Mouse (Mus musculus) limb, embryonic 15.5 days (tissue): ENCODE data around the gene Gp2. TPM values are rescaled to one million over a fixed set of nuclear protein-coding genes. Genes with fewer than 3 reads are reported as not detected.

Source experiments
- ATAC-seq: fragments of 200-750 bp; cut with Nextera tagmentation; 2 replicates; pipeline ENCODE4 v1.8.0; 2017; ENCODE audit warnings: low read depth, moderate TSS enrichment; ENCODE audit not compliant: insufficient number of reproducible peaks, low FRiP score, low TSS enrichment
- H3K27ac ChIP-seq: fragments of 300-500 bp; sonication (generic); 2 replicates; pipeline ENCODE4 v1.5.1; 2015; ENCODE audit warnings: moderate library complexity, mild to moderate bottlenecking, inconsistent platforms
- H3K27me3 ChIP-seq: fragments of 300-500 bp; sonication (generic); 2 replicates; pipeline ENCODE4 v1.6.1; 2015; ENCODE audit warnings: inconsistent platforms
- H3K36me3 ChIP-seq: fragments of 300-500 bp; sonication (generic); 2 replicates; pipeline ENCODE4 v1.6.1; 2015; ENCODE audit warnings: inconsistent platforms
- H3K4me1 ChIP-seq: fragments of 300-500 bp; sonication (generic); 2 replicates; pipeline ENCODE4 v1.6.1; 2015; ENCODE audit warnings: inconsistent platforms
- H3K4me2 ChIP-seq: fragments of 300-500 bp; sonication (generic); 2 replicates; pipeline ENCODE4 v1.6.1; 2015; ENCODE audit warnings: mild to moderate bottlenecking, inconsistent platforms
- H3K4me3 ChIP-seq: fragments of 300-500 bp; sonication (generic); 2 replicates; pipeline ENCODE4 v1.5.1; 2015; ENCODE audit warnings: mild to moderate bottlenecking, inconsistent platforms
- H3K9ac ChIP-seq: fragments of 300-500 bp; sonication (generic); 2 replicates; pipeline ENCODE4 v1.6.1; 2015; ENCODE audit warnings: inconsistent platforms
- H3K9me3 ChIP-seq: fragments of 300-500 bp; sonication (generic); 2 replicates; pipeline ENCODE4 v1.6.1; 2016; ENCODE audit warnings: inconsistent platforms
- WGBS: fragments of 180-500 bp; shearing (Covaris S2); methylation state at CpG from one replicate; pipeline ENCODE4 v1.1.7; 2015; 5-methylcytosine and 5-hydroxymethylcytosine counted together
- polyA plus RNA-seq: library from polyadenylated mRNA; unstranded; fragments of >200 nt; fragmentation: Nextera tagmentation; extraction: Ambion mirVana; gene quantifications from 2 replicates; pipeline ENCODE4 v1.2.1, GENCODE M21; 2015

Gp2 gene
- polyA plus RNA-seq, result not detected in 2 replicates

DNA sequence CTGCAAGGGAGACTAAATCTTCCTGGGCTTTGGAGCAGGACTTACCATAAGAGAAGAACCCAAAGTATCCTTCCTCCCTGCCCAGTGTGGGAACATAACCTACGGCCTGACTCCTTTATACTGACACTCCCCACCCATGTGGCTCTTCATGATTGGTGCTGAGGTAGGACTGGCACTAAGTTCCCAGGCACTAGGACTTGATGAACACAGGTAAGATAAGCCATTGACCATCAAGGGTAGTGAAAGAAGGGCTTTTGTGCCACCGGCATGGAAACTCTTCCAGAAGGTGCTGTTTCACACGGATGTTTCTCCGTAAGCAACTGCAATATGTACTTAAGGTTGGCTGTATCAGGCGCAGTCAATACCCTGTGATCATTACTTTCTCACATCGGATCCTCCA, at the start of gene Gp2:
Gene Gp2, minus strand, starts transcription at position 101 of the 400 bp plus-strand sequence.
- Histone ChIP-seq H3K9me3 (no peaks in the 10 kb centered on the region), H3K9ac (no peak within 1 kb of the TSS), H3K36me3 (no peaks in the 10 kb centered on the region), H3K27me3 (no peaks in the 10 kb centered on the region), H3K4me1 (no peaks in the 10 kb centered on the region), H3K4me2 (no peak within 1 kb of the TSS), H3K27ac (no peak within 1 kb of the TSS), H3K4me3 (no peak within 1 kb of the TSS)
- WGBS, result 92% methylated on average over 6 of the region's 6 CpGs
- ATAC-seq, result no peak

DNA sequence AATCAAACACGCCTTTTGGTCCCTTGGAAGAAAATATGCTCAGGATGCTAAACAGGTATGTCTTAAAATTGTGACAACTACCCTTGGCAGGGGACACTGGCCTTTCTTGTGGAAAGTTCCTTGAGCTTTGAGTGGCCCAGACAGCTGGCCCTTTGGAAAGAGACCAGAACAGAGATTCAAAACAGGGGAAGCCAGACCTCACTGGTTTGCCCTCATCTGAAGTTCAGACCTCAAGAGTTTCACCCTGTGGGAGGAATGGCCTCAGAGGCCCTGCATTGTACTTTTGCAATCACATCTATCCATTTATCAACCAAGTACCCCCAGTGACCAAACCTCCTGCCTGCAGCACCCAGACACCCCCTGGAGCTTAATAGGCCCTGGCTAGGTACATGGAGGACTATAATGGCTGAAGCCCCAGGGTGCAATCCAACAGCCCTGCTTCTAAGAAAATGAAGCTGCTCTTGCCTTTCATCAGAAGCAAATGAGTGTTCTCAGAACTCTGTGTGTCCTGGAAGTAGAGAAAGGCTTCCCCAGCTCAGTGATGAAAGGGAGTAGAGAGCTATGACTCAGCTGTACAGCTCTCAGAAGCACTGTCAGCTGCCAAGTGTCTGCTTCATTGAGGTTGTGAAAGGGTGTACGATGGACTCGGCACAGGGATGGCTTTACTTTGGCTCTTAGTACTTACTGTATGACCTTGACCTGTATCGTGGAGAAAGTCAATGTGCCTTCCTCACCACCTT, 31.1 kb upstream of the Gp2 start:
- H3K4me2 ChIP-seq, result no peak overlapping the region
- no peak overlapping the region for H3K9ac ChIP-seq
- no peaks in the 10 kb centered on the region for H3K4me1 ChIP-seq
- no peak overlapping the region for H3K27ac ChIP-seq
- H3K4me3 ChIP-seq, result no peak overlapping the region
- ATAC-seq, result no peak
- no peaks in the 10 kb centered on the region for H3K27me3 ChIP-seq
- no peaks in the 10 kb centered on the region for H3K9me3 ChIP-seq
- H3K36me3 ChIP-seq, result no peaks in the 10 kb centered on the region
- WGBS, result 85% methylated on average over 4 of the region's 4 CpGs

DNA sequence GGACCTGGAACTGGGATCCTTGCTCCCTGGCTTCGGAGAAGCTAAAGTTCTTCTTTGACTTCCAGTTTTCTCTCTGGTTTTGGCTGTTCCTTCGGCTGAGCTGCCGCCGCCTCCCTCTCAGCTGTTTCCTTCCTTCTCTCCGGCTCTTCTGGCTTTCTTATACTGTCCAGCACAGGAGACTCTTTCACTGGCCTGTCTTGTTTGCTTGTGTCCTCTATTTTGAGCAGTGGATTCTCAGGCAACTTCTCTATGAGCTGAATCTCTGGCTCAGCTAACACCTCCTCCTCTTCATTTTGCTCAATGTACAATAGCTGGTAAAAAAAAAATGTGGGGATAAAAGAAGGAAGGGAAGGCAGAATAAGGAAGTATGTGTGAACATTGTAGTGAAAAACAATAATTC, 27.6 kb upstream of the Gp2 start:
- Histone ChIP-seq H3K27me3 (no peaks in the 10 kb centered on the region), H3K4me1 (no peaks in the 10 kb centered on the region), H3K27ac (no peak overlapping the region), H3K36me3 (no peaks in the 10 kb centered on the region), H3K9me3 (no peaks in the 10 kb centered on the region), H3K9ac (no peak overlapping the region), H3K4me3 (no peak overlapping the region), H3K4me2 (no peak overlapping the region)
- no peak for ATAC-seq
- 88% methylated on average over 5 of the region's 5 CpGs for WGBS

DNA sequence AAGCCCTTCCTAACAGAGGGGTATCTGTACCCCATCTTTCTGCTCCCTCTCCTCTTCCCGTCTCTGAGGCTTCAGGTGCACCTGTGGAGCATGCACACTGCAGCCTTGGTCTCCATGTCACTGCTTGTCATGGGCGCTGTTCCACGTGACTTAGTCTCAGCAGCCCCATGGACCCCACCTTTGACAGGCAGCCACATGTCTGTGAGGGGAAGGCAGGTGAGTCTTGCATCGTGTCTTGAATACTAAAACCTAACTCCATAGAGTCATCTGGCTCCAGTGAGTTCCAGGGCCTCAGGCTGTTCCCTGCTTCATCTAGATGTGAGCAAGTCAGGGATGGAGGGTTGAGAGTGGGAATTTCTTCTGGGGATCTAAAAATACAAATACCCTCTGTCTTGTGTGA, 25.1 kb upstream of the Gp2 start:
- Histone ChIP-seq H3K9me3 (no peaks in the 10 kb centered on the region), H3K36me3 (no peaks in the 10 kb centered on the region), H3K9ac (no peak overlapping the region), H3K4me2 (no peak overlapping the region), H3K27me3 (no peaks in the 10 kb centered on the region), H3K27ac (no peak overlapping the region), H3K4me3 (no peak overlapping the region), H3K4me1 (no peaks in the 10 kb centered on the region)
- ATAC-seq, result no peak
- WGBS, result 69% methylated on average over 4 of the region's 4 CpGs

DNA sequence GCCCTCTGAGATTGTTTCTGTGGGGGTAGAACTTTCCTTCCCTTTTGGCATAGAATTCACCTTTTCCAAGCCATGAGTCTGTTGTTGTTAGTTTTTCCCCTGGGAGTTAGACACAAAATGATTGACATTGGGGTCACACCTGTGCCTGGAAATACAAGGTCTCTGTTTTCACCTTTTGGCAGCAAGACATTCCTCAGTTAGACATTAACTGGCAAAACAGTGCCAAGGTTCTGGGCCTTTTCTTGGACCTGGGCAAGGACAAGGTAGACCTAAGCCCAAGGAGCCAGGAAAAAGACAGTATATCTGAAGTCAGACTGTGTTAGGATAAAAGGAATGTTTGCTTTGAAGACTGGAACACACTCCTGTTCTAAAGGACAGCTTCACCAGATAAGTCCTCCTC, 20.2 kb upstream of the Gp2 start, which contains the start of gene Umod:
Gene Umod, minus strand, starts transcription at position 27 of the 400 bp plus-strand sequence.
- H3K4me1 ChIP-seq, result no peaks in the 10 kb centered on the region
- no peaks in the 10 kb centered on the region for H3K36me3 ChIP-seq
- no peaks in the 10 kb centered on the region for H3K27me3 ChIP-seq
- H3K9me3 ChIP-seq, result no peaks in the 10 kb centered on the region
- H3K27ac ChIP-seq, result no peak within 1 kb of the TSS
- H3K4me3 ChIP-seq, result no peak within 1 kb of the TSS
- H3K4me2 ChIP-seq, result no peak within 1 kb of the TSS
- no peak for ATAC-seq
- H3K9ac ChIP-seq, result no peak within 1 kb of the TSS

DNA sequence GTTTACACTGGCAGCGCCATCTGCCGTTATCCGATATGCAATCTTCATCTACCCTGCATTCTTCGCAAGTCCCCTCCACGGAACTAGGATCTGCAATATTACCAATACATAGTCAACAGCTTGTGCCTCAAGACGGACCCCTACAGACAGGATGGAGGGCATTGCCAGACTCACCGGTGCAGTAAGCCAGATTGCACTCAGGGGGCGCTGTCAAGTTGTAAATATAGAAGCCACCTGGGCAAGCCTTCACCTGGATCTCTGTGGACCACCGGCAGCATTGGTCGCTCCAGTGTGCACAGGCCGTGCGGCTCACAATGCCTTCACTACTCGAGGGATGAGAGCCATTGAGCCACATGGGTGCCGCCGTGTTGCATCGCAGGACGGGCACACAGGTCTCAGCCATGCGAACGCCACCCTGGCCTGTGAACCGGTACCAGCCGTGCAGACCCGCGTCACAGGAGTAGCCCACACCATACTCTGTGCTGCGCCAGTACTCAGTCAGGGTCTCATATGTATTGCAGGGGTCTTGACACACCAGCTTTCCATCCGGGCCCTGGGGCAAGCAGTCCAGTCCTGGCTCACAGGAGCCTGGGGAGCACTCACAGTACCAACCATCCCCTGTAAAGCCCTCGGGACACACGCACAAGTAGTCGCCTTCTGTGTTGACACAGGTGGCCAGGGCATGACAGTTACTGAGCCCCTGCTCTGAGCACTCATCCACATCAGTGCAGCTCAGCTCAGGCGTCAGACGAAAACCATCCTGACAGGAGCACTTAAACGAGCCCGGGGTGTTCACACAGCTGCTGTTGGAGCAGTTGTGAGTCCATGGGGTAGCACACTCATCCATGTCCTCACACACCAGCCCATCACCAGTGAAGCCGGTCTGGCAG, 17.7 kb upstream of the Gp2 start:
- Histone ChIP-seq H3K27ac (no peak overlapping the region), H3K4me2 (no peak overlapping the region), H3K9me3 (no peaks in the 10 kb centered on the region), H3K9ac (no peak overlapping the region), H3K4me3 (no peak overlapping the region), H3K36me3 (no peaks in the 10 kb centered on the region), H3K27me3 (no peaks in the 10 kb centered on the region), H3K4me1 (no peaks in the 10 kb centered on the region)
- 77% methylated on average over 33 of the region's 33 CpGs for WGBS
- peak; percentile 59; the same call in 1 of the 2 replicates for ATAC-seq

DNA sequence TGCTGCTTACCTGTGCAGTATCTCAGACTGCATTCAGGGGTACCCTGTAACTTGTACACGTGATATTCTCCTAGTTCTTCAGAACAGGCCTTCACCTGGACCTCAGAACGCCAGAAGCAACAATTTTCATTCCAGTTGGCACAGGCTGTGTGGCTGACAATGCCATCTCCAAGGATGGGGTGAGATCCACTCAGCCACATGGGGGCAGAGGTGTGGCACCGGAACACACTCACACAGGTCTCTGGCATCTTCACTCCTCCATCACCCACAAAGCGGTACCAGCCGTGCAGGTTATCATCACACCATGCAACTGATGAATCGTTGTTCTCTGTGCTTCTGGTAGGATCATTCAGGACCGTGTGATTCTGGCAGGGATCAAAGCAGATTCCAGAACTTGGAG, 4.9 kb downstream of the Gp2 start:
- ATAC-seq, result no peak
- H3K4me1 ChIP-seq, result no peaks in the 10 kb centered on the region
- no peak overlapping the region for H3K9ac ChIP-seq
- no peaks in the 10 kb centered on the region for H3K27me3 ChIP-seq
- H3K4me3 ChIP-seq, result no peak overlapping the region
- H3K4me2 ChIP-seq, result no peak overlapping the region
- WGBS, result 76% methylated on average over 7 of the region's 7 CpGs
- no peaks in the 10 kb centered on the region for H3K9me3 ChIP-seq
- no peaks in the 10 kb centered on the region for H3K36me3 ChIP-seq
- H3K27ac ChIP-seq, result no peak overlapping the region

DNA sequence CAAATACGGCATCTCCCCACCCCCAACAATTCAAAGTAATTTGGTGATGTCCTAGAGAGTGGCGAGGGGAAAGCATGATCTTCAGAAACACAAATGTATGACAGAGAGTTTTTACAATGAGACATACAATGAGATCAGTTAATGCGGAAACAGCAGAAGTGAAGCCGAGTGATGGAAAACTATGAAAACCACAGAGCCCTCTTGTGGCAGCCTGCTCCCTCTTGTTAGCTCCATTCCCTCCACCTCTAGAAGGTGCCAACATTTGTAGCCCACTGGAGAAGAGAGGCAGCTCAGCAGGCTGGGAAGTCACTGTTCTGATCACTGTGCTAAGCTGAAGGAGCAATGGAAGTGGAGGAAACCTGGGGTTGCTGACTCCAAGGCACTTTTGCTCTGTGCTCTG, 15.2 kb downstream of the Gp2 start:
- H3K9ac ChIP-seq, result no peak overlapping the region
- H3K36me3 ChIP-seq, result no peaks in the 10 kb centered on the region
- H3K4me2 ChIP-seq, result no peak overlapping the region
- no peak overlapping the region for H3K4me3 ChIP-seq
- H3K27me3 ChIP-seq, result no peaks in the 10 kb centered on the region
- H3K4me1 ChIP-seq, result no peaks in the 10 kb centered on the region
- ATAC-seq, result no peak
- no peak overlapping the region for H3K27ac ChIP-seq
- 72% methylated on average over 4 of the region's 4 CpGs for WGBS
- H3K9me3 ChIP-seq, result no peaks in the 10 kb centered on the region

DNA sequence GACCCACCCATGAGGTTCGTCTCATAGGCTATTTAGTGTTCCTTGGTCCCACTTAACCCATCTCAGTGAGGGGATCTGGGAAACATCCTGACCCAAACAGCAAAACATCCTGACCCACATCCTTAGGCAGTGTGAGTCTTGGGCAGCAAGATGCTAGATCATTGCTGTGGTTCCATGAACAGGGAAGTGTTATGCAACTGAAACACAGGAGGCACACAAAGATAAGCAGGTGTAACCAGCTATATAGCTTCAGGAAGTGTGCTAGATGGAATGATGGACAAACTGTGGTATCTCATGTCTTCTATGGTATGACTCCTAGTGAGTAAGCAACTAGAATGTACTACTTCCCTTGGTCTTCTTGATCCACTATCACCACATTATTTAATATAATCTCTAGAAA, 17.1 kb downstream of the Gp2 start:
- H3K9ac ChIP-seq, result no peak overlapping the region
- WGBS, result 71% methylated on average over 1 of the region's 1 CpGs
- no peaks in the 10 kb centered on the region for H3K9me3 ChIP-seq
- no peak overlapping the region for H3K27ac ChIP-seq
- no peak for ATAC-seq
- H3K27me3 ChIP-seq, result no peaks in the 10 kb centered on the region
- no peaks in the 10 kb centered on the region for H3K36me3 ChIP-seq
- H3K4me1 ChIP-seq, result no peaks in the 10 kb centered on the region
- H3K4me3 ChIP-seq, result no peak overlapping the region
- no peak overlapping the region for H3K4me2 ChIP-seq

DNA sequence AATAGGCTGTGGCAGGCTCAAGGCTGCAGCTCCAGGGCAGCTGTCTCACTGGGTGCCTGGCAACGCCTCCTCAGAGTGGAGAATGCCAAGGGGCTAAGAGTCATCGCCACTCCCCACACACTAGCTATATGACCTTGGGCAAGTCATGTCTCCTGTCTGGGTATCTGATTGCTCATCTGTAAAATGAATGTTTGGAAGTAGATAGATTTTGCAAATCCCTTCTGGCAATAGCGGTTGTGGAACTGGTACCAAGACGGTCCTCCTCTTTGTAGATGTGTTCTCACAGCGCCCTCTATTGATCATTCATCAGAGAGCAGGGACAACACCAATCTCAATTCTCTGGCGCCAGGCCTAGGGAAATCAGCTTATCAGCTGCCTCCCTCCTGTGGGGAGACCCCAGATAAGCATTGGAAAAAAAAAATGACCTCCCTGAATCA, 31.9 kb downstream of the Gp2 start:
- Histone ChIP-seq H3K27ac (no peak overlapping the region), H3K4me2 (no peak overlapping the region), H3K27me3 (no peaks in the 10 kb centered on the region), H3K4me3 (no peak overlapping the region), H3K9me3 (no peaks in the 10 kb centered on the region), H3K36me3 (no peaks in the 10 kb centered on the region), H3K9ac (no peak overlapping the region), H3K4me1 (no peaks in the 10 kb centered on the region)
- ATAC-seq, result no peak
- WGBS, result 21% methylated on average over 6 of the region's 6 CpGs

DNA sequence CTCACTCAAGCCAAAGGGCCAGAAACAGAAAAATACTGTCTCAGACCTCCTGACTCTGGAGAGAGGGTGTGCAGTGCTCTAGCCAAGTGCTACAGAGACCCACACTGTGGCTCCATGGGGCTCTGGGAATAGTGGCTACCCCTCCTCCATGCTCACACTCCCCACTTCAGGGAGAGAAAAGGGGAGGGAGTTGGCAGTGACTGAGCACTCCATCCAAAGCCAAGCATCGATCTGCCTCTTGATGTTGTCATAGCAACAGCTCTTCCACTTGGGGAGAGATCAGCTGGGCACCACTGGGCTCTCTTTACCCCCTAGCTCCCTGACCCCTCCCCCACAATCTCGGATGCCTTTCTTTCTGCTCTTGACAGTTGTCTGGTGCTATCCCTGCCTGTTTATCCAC, 38.4 kb downstream of the Gp2 start:
- Histone ChIP-seq H3K4me1 (no peaks in the 10 kb centered on the region), H3K27me3 (no peaks in the 10 kb centered on the region), H3K36me3 (no peaks in the 10 kb centered on the region), H3K9me3 (no peaks in the 10 kb centered on the region), H3K9ac (no peak overlapping the region), H3K4me2 (no peak overlapping the region), H3K27ac (no peak overlapping the region), H3K4me3 (no peak overlapping the region)
- ATAC-seq, result no peak
- WGBS, result 13% methylated on average over 2 of the region's 2 CpGs

DNA sequence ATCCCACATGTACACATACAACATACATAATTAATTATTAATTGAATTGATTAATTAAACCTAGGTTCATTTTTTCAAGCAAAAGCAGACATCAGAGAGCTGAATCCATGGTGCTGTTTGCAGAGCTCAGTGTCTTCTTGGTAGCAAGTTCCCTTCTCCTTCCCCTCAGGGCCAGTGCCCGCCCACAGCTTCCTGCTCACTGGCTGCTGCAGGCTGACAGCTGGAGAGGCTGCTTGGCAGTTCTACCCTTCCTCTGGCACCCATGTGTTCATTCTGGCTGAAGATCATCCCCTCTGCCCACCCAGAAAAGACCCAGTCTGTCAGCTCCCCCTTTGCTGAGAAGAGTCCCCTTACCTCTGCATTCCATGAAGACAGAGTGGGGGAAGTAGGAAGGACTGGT, 40.6 kb downstream of the Gp2 start:
- Histone ChIP-seq H3K4me3 (no peak overlapping the region), H3K4me2 (no peak overlapping the region), H3K27me3 (no peaks in the 10 kb centered on the region), H3K4me1 (no peaks in the 10 kb centered on the region), H3K27ac (no peak overlapping the region), H3K9me3 (no peaks in the 10 kb centered on the region), H3K9ac (no peak overlapping the region), H3K36me3 (no peaks in the 10 kb centered on the region)
- no peak for ATAC-seq
- WGBS, result 81% methylated on average over 1 of the region's 1 CpGs
